Mouse (Mus musculus) intestine, embryonic 14.5 days (tissue): ENCODE data around the gene Lima1. TPM values are rescaled to one million over a fixed set of nuclear protein-coding genes. Genes with fewer than 3 reads are reported as not detected.

ENCODE experiments used
- ATAC-seq: fragments of 200-750 bp; cut with Nextera tagmentation; replicated peaks from 2 replicates; pipeline ENCODE4 v1.8.0; 2017; ENCODE audit warnings: low read depth, moderate number of reproducible peaks, moderate TSS enrichment, moderate library complexity; ENCODE audit not compliant: low FRiP score, low TSS enrichment
- DNase-seq: peaks from one replicate; pipeline ENCODE4 v3.0.0-alpha.2; 2018; ENCODE audit warnings: low spot score
- H3K27ac ChIP-seq: fragments of 300-500 bp; sonication (generic); 2 replicates; pipeline ENCODE4 v1.5.1; 2014; ENCODE audit warnings: low read depth, mild to moderate bottlenecking, control low read depth
- H3K27me3 ChIP-seq: fragments of 300-500 bp; sonication (generic); replicated peaks from 2 replicates; pipeline ENCODE4 v1.6.1; 2014; ENCODE audit warnings: low read length, control low read depth; ENCODE audit not compliant: control insufficient read depth, insufficient read depth
- H3K36me3 ChIP-seq: fragments of 300-500 bp; sonication (generic); 2 replicates; pipeline ENCODE4 v1.6.1; 2014; ENCODE audit warnings: low read length, control low read depth; ENCODE audit not compliant: control insufficient read depth, insufficient read depth
- H3K4me1 ChIP-seq: fragments of 300-500 bp; sonication (generic); replicated peaks from 2 replicates; pipeline ENCODE4 v1.6.1; 2014; ENCODE audit warnings: low read length, control low read depth, mixed read lengths; ENCODE audit not compliant: control insufficient read depth, insufficient read depth
- H3K4me2 ChIP-seq: fragments of 300-500 bp; sonication (generic); 2 replicates; pipeline ENCODE4 v1.6.1; 2014; ENCODE audit warnings: low read length
- H3K4me3 ChIP-seq: fragments of 300-500 bp; sonication (generic); 2 replicates; pipeline ENCODE4 v1.5.1; 2014; ENCODE audit warnings: low read depth, low read length, control low read depth, mixed read lengths
- H3K9ac ChIP-seq: fragments of 300-500 bp; sonication (generic); 2 replicates; pipeline ENCODE4 v1.6.1; 2014; ENCODE audit warnings: mild to moderate bottlenecking, low read length
- H3K9me3 ChIP-seq: fragments of 300-500 bp; sonication (generic); 2 replicates; pipeline ENCODE4 v1.6.1; 2016; ENCODE audit warnings: low read length, control low read depth; ENCODE audit not compliant: control insufficient read depth
- WGBS: fragments of 180-500 bp; shearing (Covaris S2); extraction: QIAGEN DNeasy Blood & Tissue Kit; methylation state at CpG from one replicate; pipeline ENCODE4 v1.1.7; 2014; 5-methylcytosine and 5-hydroxymethylcytosine counted together
- polyA plus RNA-seq: library from polyadenylated mRNA; unstranded; fragments of >200 nt; fragmentation: Nextera tagmentation; extraction: Ambion mirVana; gene quantifications from 2 replicates; pipeline ENCODE4 v1.2.1, GENCODE M21; 2014

The Lima1 gene
- polyA plus RNA-seq, 1 experiment from 2014 or later: 80.3 TPM

DNA sequence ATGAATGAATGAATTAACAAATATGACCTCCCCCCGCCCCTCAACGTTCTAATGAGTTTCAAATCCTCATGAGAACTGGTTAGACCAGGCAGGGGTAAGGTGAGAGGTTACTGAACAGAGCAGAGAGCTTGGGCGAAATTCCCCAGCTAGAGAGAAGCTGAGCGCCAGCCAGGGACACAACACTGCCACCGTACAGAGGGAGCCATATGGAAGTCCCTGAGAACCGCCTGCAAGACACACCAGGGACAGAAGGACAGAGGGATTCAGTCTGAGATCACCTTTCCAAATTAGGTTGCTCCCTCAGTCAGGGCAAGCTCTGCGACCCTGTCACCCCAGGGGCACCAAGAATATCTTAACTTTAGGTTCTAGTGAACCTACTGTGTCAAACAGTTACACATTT is 37.7 kb downstream of the Lima1 start:
- DNase-seq: no peak
- ATAC-seq: no peak
- WGBS: 74% methylated on average over 7 of the region's 7 CpGs
- Histone ChIP-seq H3K4me2 (no peak overlapping the region), H3K36me3 (0 out of 2 replicates have a peak, but pooled peaks cover 8% of the 10 kb centered on the region), H3K4me3 (no peak overlapping the region), H3K9ac (no peak overlapping the region), H3K27me3 (no peaks in the 10 kb centered on the region), H3K27ac (no peak overlapping the region), H3K4me1 (peaks cover 5% of the 10 kb centered on the region; the same call in 1 of the 2 replicates), H3K9me3 (no peaks in the 10 kb centered on the region)

DNA sequence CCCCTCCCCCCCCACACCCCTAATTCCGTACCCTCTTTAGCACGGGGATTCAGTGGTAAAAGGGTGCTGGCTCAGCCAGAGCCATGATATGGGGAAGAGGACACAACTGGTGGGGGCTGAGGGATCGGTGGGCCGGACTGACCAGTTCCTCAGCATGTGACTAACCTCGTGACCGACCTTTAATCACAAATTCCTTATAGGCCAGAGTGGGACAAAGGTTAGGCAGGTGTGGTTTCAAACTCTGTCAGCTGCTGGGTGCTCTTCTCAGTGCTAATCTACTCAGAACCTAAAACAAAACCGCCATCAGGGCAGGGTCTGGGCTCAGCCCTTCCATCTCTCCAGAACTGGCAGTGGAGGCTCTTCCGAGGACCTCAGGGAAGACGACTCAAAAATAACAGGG is 40.1 kb downstream of the Lima1 start:
- H3K4me2 ChIP-seq: peak overlapping the region; percentile 8; the same call in 1 of the 2 replicates

DNA sequence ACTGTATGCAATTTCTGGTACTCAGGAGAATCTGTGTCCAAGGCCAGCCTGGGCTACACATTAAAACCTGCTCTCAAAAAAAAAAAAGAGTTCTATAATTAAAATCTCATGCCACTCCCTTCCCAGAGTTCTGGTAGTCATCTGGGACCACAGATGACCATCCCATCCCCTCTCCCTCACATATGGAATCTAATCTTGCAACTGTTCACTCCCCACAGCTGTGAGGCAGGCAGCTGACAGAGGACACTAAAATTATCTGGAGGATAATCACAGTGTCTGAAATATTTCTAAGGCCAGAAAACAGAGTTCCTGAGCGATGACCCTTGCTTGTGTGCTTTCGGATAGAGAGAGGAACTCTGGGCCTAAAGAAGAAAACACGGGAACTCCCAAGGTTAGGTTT is 40.6 kb downstream of the Lima1 start:
- Histone ChIP-seq H3K9ac (no peak overlapping the region), H3K4me1 (peaks cover 5% of the 10 kb centered on the region; the same call in 1 of the 2 replicates), H3K27ac (0 out of 2 replicates have a peak overlapping the region, but pooled peaks have one; percentile 51), H3K9me3 (no peaks in the 10 kb centered on the region), H3K4me3 (no peak overlapping the region), H3K27me3 (no peaks in the 10 kb centered on the region), H3K36me3 (0 out of 2 replicates have a peak, but pooled peaks cover 2% of the 10 kb centered on the region), H3K4me2 (no peak overlapping the region)
- no peak for ATAC-seq
- DNase-seq: no peak
- 76% methylated on average over 3 of the region's 3 CpGs for WGBS

More for the DNA sequence above, 40.1 kb downstream of the Lima1 start:
- Histone ChIP-seq H3K9me3 (no peaks in the 10 kb centered on the region), H3K27ac (peak overlapping the region; percentile 51; the same call in 1 of the 2 replicates), H3K9ac (no peak overlapping the region), H3K36me3 (0 out of 2 replicates have a peak, but pooled peaks cover 2% of the 10 kb centered on the region), H3K4me1 (peaks cover 5% of the 10 kb centered on the region; the same call in 1 of the 2 replicates), H3K4me3 (no peak overlapping the region), H3K27me3 (no peaks in the 10 kb centered on the region)
- ATAC-seq (peak; percentile 50; the same call in 1 of the 2 replicates), DNase-seq (no peak)
- WGBS: 56% methylated on average over 9 of the region's 9 CpGs

DNA sequence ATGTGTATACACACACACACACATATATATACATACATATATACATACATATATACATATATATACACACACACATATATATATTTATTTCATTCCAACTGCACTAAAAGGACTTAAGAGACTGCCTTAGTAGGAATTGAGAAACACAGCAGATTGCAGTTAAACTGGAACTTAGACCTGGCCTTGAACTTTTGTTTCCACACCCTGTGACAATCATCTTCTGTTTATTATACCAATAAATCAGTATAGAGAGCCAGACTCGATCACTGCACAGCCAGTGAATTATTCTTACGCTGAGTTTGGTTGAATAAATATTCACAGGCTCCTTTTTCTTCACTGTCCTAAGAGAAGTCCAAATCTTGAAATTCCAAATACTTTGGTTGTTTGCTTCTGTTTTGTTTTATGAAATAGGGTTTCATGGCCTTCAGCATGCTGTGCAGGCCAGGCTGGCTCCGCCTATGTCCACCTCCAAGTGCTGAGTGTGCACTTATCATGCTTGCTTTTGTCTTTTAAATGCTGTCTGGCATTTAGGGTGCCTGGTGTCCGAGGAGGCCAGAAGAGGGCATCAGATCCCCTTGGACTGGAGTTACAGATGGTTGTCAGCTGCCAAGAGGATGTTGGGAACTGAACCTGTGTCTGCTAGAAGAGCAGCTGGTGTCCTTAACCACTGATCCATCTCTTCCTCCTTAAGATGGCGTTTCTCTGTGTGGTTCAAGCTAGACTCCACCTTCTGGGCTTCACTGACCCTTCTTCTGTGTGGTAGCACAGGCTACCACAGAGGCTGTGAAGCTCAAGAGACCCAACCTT is 41.4 kb downstream of the Lima1 start:
- H3K9ac ChIP-seq: no peak overlapping the region
- no peak for ATAC-seq
- no peaks in the 10 kb centered on the region for H3K9me3 ChIP-seq
- no peak for DNase-seq
- 65% methylated on average over 5 of the region's 5 CpGs for WGBS
- H3K4me3 ChIP-seq: no peak overlapping the region
- H3K4me2 ChIP-seq: no peak overlapping the region
- H3K27me3 ChIP-seq: no peaks in the 10 kb centered on the region
- H3K4me1 ChIP-seq: peaks cover 5% of the 10 kb centered on the region; the same call in 1 of the 2 replicates
- no peak overlapping the region; the same call in 1 of the 2 replicates for H3K27ac ChIP-seq
- H3K36me3 ChIP-seq: 0 out of 2 replicates have a peak, but pooled peaks cover 2% of the 10 kb centered on the region

DNA sequence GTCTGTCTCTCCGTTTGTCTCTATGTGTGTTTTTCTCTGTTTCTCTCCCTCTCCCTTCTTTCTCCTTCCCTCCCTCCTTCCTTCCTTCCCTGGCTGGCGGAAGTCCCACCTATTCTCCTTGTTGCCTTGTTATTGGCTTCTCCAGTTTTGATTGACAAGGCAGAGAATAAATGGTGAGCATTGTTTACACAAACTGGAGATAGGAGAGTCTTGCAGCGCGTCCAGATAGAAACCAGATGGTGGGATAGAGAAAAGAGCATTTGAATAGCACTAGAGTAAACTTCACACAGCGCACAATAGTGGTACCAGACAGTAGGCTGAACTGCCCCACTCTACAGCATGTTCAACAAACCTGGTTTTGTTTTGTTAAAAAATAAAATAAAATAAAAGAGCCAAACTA is 43.7 kb downstream of the Lima1 start:
- H3K9ac ChIP-seq: no peak overlapping the region
- no peak overlapping the region for H3K4me2 ChIP-seq
- H3K9me3 ChIP-seq: no peaks in the 10 kb centered on the region
- ATAC-seq (no peak), DNase-seq (no peak)
- no peak overlapping the region for H3K4me3 ChIP-seq
- no peak overlapping the region for H3K27ac ChIP-seq
- no peaks in the 10 kb centered on the region for H3K4me1 ChIP-seq
- no peaks in the 10 kb centered on the region for H3K27me3 ChIP-seq
- WGBS: 48% methylated on average over 5 of the region's 5 CpGs
- 0 out of 2 replicates have a peak, but pooled peaks cover 2% of the 10 kb centered on the region for H3K36me3 ChIP-seq

DNA sequence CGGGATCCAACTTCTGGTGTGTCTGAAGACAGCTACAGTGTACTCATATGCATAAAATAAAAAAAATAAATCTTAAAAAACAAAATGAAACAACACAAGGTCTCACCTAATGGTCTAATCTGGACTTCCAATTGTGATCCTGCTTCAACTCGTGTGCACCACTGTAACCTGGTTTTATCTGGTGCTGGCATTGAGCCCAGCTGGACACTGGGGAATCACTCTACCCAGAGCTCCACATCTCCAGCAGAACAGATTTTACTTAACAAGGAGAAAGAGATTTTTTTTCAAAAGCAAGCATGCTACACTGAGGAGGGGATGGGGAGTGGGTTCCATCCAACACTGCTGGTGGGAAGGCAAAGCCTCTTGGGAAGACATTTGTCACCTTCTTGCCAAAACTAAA is 47.2 kb downstream of the Lima1 start:
- no peak overlapping the region for H3K4me3 ChIP-seq
- DNase-seq (no peak), ATAC-seq (no peak)
- no peak overlapping the region for H3K27ac ChIP-seq
- H3K27me3 ChIP-seq: no peaks in the 10 kb centered on the region
- H3K9ac ChIP-seq: no peak overlapping the region
- 0 out of 2 replicates have a peak, but pooled peaks cover 2% of the 10 kb centered on the region for H3K36me3 ChIP-seq
- peaks cover 6% of the 10 kb centered on the region; the same call in 1 of the 2 replicates for H3K4me1 ChIP-seq
- H3K4me2 ChIP-seq: no peak overlapping the region
- WGBS: 89% methylated on average over 2 of the region's 2 CpGs
- H3K9me3 ChIP-seq: no peaks in the 10 kb centered on the region

DNA sequence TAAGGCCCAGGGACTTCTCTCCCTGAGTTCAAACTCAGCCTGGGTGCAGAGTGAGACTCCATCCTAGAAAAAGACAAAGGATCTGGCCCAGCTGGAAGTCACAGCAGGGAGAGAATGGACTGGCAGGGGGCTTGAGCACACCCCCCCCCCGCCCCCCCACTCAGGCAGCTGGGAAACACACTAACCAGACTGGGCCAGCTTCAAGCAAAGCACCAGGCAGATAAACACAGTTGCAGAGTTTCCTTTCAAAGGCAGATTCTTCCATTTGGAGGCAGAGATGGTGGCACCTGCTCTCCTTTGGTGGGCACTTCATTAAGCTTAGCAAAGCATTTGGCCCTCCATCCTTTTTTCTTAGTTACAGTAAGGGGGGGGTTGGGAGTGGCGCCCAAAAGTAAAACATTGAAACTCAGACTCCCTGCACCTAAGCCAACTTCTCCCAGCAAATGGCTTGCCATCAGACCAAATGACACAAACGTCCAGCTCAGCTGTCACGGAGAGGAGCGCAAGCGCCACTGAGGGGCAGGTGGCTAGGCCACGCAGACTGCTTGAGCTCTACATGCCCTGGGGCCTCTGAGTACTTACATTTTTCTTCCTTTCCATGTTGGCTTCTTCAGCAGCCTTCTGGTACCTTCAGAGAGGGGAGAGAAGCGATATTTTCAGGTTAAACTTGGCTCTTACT is 48.9 kb downstream of the Lima1 start:
- ATAC-seq: no peak
- H3K9me3 ChIP-seq: no peaks in the 10 kb centered on the region
- no peak overlapping the region for H3K27ac ChIP-seq
- no peak overlapping the region for H3K9ac ChIP-seq
- H3K27me3 ChIP-seq: no peaks in the 10 kb centered on the region
- no peak overlapping the region for H3K4me2 ChIP-seq
- peaks cover 6% of the 10 kb centered on the region; the same call in 1 of the 2 replicates for H3K4me1 ChIP-seq
- WGBS: 72% methylated on average over 8 of the region's 8 CpGs
- no peak overlapping the region for H3K4me3 ChIP-seq
- no peaks in the 10 kb centered on the region for H3K36me3 ChIP-seq
- DNase-seq: no peak

DNA sequence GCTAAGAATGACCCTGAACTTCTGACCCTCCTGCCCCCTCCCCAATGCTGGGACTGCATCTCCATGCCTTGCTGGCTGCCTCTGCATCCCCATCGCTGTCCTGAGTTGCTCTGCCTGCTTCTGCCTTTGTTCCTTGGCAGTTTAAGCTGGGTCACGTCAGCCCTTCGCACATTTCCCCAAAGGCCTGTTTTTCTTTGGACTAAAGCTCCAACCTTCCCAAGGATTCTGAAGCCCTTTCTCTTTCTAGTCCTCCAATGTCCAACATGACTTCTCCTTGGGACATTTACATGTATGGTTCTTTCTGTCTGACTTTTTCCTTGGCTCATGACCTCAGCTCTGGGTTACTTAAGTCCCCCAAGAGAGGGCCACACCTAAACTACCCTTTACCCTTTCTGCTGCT is 50.0 kb downstream of the Lima1 start:
- Histone ChIP-seq H3K36me3 (no peaks in the 10 kb centered on the region), H3K4me2 (no peak overlapping the region), H3K4me1 (peaks cover 10% of the 10 kb centered on the region; the same call in 1 of the 2 replicates), H3K27ac (no peak overlapping the region), H3K4me3 (no peak overlapping the region), H3K27me3 (no peaks in the 10 kb centered on the region), H3K9ac (no peak overlapping the region), H3K9me3 (no peaks in the 10 kb centered on the region)
- WGBS: 85% methylated on average over 3 of the region's 3 CpGs
- DNase-seq (no peak), ATAC-seq (no peak)
